Mouse (Mus musculus) midbrain, postnatal 0 days (tissue): Measurements from ENCODE around the gene Olfr568. TPM values are rescaled to one million over a fixed set of nuclear protein-coding genes. Genes with fewer than 3 reads are reported as not detected.

Source experiments
- ATAC-seq: fragments of 200-750 bp; cut with Nextera tagmentation; 2 replicates; pipeline ENCODE4 v1.8.0; 2017; ENCODE audit warnings: moderate number of reproducible peaks, mild to moderate bottlenecking, moderate TSS enrichment, moderate library complexity; ENCODE audit not compliant: low FRiP score
- DNase-seq: peaks from one replicate; pipeline ENCODE4 v3.0.0-alpha.2; 2015; ENCODE audit warnings: low spot score
- H3K27ac ChIP-seq: fragments of 300-500 bp; sonication (generic); 2 replicates; pipeline ENCODE4 v1.5.1; 2014; ENCODE audit warnings: low read depth, mild to moderate bottlenecking, low read length, mixed read lengths
- H3K27me3 ChIP-seq: fragments of 300-500 bp; sonication (generic); 2 replicates; pipeline ENCODE4 v1.6.1; 2014; ENCODE audit warnings: low read length, control low read depth, mixed read lengths; ENCODE audit not compliant: insufficient read depth
- H3K36me3 ChIP-seq: fragments of 300-500 bp; sonication (generic); 2 replicates; pipeline ENCODE4 v1.6.1; 2014; ENCODE audit warnings: low read length, control low read depth, mixed read lengths; ENCODE audit not compliant: insufficient read depth
- H3K4me1 ChIP-seq: fragments of 300-500 bp; sonication (generic); 2 replicates; pipeline ENCODE4 v1.6.1; 2014; ENCODE audit warnings: mild to moderate bottlenecking, control low read depth, antibody characterized with exemption, low read length, mixed read lengths; ENCODE audit not compliant: insufficient read depth
- H3K4me2 ChIP-seq: fragments of 300-500 bp; sonication (generic); 2 replicates; pipeline ENCODE4 v1.6.1; 2014; ENCODE audit warnings: low read depth, mild to moderate bottlenecking, low read length, mixed read lengths; ENCODE audit not compliant: poor library complexity, severe bottlenecking
- H3K4me3 ChIP-seq: fragments of 300-500 bp; sonication (generic); 2 replicates; pipeline ENCODE4 v1.5.1; 2014; ENCODE audit warnings: low read depth, mild to moderate bottlenecking, low read length, moderate library complexity
- H3K9ac ChIP-seq: fragments of 300-500 bp; sonication (generic); replicated peaks from 2 replicates; pipeline ENCODE4 v1.6.1; 2014; ENCODE audit warnings: mild to moderate bottlenecking, low read length, moderate library complexity, mixed read lengths; ENCODE audit not compliant: poor library complexity, severe bottlenecking
- H3K9me3 ChIP-seq: fragments of 300-500 bp; sonication (generic); 2 replicates; pipeline ENCODE4 v1.6.1; 2016; ENCODE audit warnings: low read length, control low read depth
- CTCF ChIP-seq: IDR thresholded peaks from 2 replicates; pipeline ENCODE4 v1.5.1; 2016; ENCODE audit warnings: antibody characterized with exemption, mild to moderate bottlenecking
- WGBS: fragments of 180-500 bp; shearing (Covaris S2); extraction: QIAGEN DNeasy Blood & Tissue Kit; methylation state at CpG from one replicate; pipeline ENCODE4 v1.1.7; 2014; 5-methylcytosine and 5-hydroxymethylcytosine counted together
- polyA plus RNA-seq: library from polyadenylated mRNA; unstranded; fragments of >200 nt; fragmentation: Nextera tagmentation; extraction: Ambion mirVana; gene quantifications from 2 replicates; pipeline ENCODE4 v1.2.1, GENCODE M21; 2015
- total RNA-seq: library from RNA; depleted of rRNA; stranded (reverse); fragments of >200 nt; gene quantifications from 2 replicates; pipeline ENCODE4 v1.2.3, GENCODE M21; 2014; rRNA removed

The Olfr568 gene
- total RNA-seq = not detected in 2 replicates
- polyA plus RNA-seq = not detected in 2 replicates

GRCm38 (mm10) chr7:102876822-102877221, at the start of gene Olfr568:
TSS of gene Olfr568 (plus strand) at chr7:102877122.
- DNase-seq = no peak
- no peak for ATAC-seq
- Histone ChIP-seq H3K27me3 (no peaks in the 10 kb centered on the region), H3K4me2 (no peak within 1 kb of the TSS), H3K36me3 (no peaks in the 10 kb centered on the region), H3K4me3 (no peak within 1 kb of the TSS), H3K9me3 (no peaks in the 10 kb centered on the region), H3K9ac (no peak within 1 kb of the TSS), H3K27ac (no peak within 1 kb of the TSS), H3K4me1 (no peaks in the 10 kb centered on the region)
- no peak for TF ChIP-seq CTCF

- Histone ChIP-seq H3K4me1 (no peaks in the 10 kb centered on the region), H3K27me3 (no peaks in the 10 kb centered on the region), H3K27ac (no peak overlapping the region), H3K9ac (no peak overlapping the region), H3K36me3 (no peaks in the 10 kb centered on the region), H3K9me3 (no peaks in the 10 kb centered on the region), H3K4me3 (no peak overlapping the region), H3K4me2 (no peak overlapping the region)
- TF ChIP-seq CTCF = no peak
- no peak for DNase-seq
- no peak for ATAC-seq
These were observed 21.1 kb upstream of the Olfr568 start for GRCm38 (mm10) chr7:102855807-102856206.

GRCm38 (mm10) chr7:102858665-102859064, 18.3 kb upstream of the Olfr568 start, which contains the start of gene Olfr566:
TSS of gene Olfr566 (minus strand) at chr7:102858765.
- DNase-seq (no peak), ATAC-seq (no peak)
- Histone ChIP-seq H3K36me3 (no peaks in the 10 kb centered on the region), H3K9ac (no peak within 1 kb of the TSS), H3K27me3 (no peaks in the 10 kb centered on the region), H3K4me2 (no peak within 1 kb of the TSS), H3K4me1 (no peaks in the 10 kb centered on the region), H3K9me3 (no peaks in the 10 kb centered on the region), H3K4me3 (no peak within 1 kb of the TSS), H3K27ac (no peak within 1 kb of the TSS)
- 89% methylated on average over 1 of the region's 1 CpGs for WGBS
- TF ChIP-seq CTCF = no peak

GRCm38 (mm10) chr7:102890782-102891181, 13.9 kb downstream of the Olfr568 start, which contains the start of gene Olfr569:
TSS of gene Olfr569 (minus strand) at chr7:102890882.
- Histone ChIP-seq H3K36me3 (no peaks in the 10 kb centered on the region), H3K27ac (no peak within 1 kb of the TSS), H3K4me3 (no peak within 1 kb of the TSS), H3K9me3 (no peaks in the 10 kb centered on the region), H3K4me2 (no peak within 1 kb of the TSS), H3K4me1 (no peaks in the 10 kb centered on the region), H3K27me3 (no peaks in the 10 kb centered on the region), H3K9ac (no peak within 1 kb of the TSS)
- 72% methylated on average over 3 of the region's 3 CpGs for WGBS
- no peak for TF ChIP-seq CTCF
- DNase-seq (no peak), ATAC-seq (no peak)

- Histone ChIP-seq H3K4me2 (no peak overlapping the region), H3K27me3 (no peaks in the 10 kb centered on the region), H3K9me3 (no peaks in the 10 kb centered on the region), H3K4me1 (no peaks in the 10 kb centered on the region), H3K4me3 (no peak overlapping the region), H3K36me3 (no peaks in the 10 kb centered on the region), H3K9ac (no peak overlapping the region), H3K27ac (no peak overlapping the region)
- 51% methylated on average over 1 of the region's 1 CpGs for WGBS
- no peak for DNase-seq
- no peak for TF ChIP-seq CTCF
- ATAC-seq = no peak
These were observed 38.3 kb downstream of the Olfr568 start for GRCm38 (mm10) chr7:102915261-102915660.

- no peak overlapping the region for H3K4me3 ChIP-seq
- H3K9me3 ChIP-seq = no peaks in the 10 kb centered on the region
- H3K9ac ChIP-seq = no peak overlapping the region
- H3K27me3 ChIP-seq = no peaks in the 10 kb centered on the region
- 79% methylated on average over 5 of the region's 5 CpGs for WGBS
- H3K4me1 ChIP-seq = no peaks in the 10 kb centered on the region
- no peak for ATAC-seq
- no peak overlapping the region for H3K4me2 ChIP-seq
- TF ChIP-seq CTCF = no peak
- no peak overlapping the region for H3K27ac ChIP-seq
- no peak for DNase-seq
- H3K36me3 ChIP-seq = no peaks in the 10 kb centered on the region
These were observed 39.5 kb downstream of the Olfr568 start for GRCm38 (mm10) chr7:102916405-102916804.
